Mouse (Mus musculus) olfactory bulb, adult 2 months (tissue): Measurements from ENCODE around the gene Rhof.

Source experiments
- CTCF ChIP-seq: fragments of 200-500 bp; IDR thresholded peaks from 2 replicates; pipeline ENCODE4 v1.5.1; 2012; ENCODE audit warnings: low read depth, mild to moderate bottlenecking, low read length, moderate library complexity; ENCODE audit not compliant: insufficient read depth
- POLR2A ChIP-seq: fragments of 200-500 bp; IDR thresholded peaks from 2 replicates; pipeline ENCODE4 v1.6.1; 2012; ENCODE audit warnings: mild to moderate bottlenecking, low read depth, low read length, moderate library complexity; ENCODE audit not compliant: insufficient read depth

DNA sequence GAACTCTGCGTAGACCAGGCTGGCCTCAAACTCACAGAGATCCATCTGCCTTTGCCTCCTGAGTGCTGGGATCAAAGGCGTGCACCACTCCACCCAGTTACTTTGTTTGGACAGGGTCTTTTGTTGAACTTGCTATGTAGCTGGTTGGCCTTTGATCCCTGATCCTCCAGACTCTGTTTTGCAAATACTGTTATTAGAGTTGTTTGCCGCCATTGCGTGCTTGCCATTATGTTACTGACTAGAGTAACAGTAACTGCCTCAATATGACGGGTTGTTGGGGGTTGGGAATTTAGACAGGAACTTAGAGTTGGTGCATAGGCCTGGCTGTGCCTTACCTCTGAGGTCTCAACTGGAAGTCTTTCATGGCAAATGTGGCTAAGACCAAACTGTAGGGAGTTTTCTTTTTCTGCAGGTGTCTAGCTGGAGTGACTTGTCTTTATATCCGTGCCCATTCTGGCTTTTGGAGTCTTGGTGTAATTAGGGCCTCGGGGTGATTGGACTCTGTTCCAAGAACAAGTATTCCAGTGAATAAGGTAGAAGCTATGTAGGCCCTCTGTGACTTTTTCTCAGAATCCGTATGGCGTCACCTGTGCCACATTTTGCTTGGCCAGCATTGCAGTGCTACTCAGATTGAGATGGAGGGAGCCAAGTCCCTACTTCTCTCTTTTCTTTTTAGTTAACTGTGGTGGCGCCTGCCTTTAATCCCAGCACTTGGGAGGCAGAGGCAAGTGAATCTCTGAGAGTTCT lies 41.8 kb downstream of the Rhof start:
- TF ChIP-seq CTCF (no peak), POLR2A (no peak)
